In the genomic region with DNA sequence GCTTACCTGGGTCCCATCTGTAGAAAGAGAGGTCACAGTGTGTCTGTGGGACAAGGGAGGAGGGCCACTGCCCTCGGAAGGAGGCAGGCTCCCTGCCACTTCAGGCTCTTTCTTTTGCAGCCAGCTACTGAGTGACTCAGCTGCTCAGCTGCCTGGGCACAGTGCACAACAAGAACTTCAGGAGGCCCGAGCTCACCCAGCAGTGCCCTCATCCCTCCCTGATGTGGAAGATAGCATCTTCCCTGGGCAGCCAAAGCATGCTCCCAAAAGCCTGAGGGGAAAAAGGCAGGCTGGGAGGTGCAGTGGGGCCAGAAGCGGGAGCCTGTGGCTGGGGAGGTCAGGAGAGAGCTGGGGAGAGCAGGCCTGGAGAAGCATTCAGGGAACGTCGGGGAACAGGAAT, we compare ENCODE assay signal across 14 mouse cellular contexts. TPM values are rescaled to one million over a fixed set of nuclear protein-coding genes. Genes with fewer than 3 reads are reported as not detected.
DNase-seq lines count a peak whose midpoint lies in the region; ATAC-seq and TF ChIP-seq lines count a peak whose summit lies in the region.
"Had no signal": no experiment of that assay in that cellular context is flagged by ENCODE, and none has a peak within 500 bp of the region (broad histone marks: within the 10 kb centered on the region; RNA-seq: fewer than 3 reads in every experiment).

No protein-coding gene starts in this region.

- 0 out of 2 replicates have a peak overlapping the region, but pooled peaks have one; percentile 9 for H3K27ac ChIP-seq in forebrain, postnatal 0 days (ENCODE audit: low read depth, low read length)
- no peak overlapping the region for H3K27ac ChIP-seq in forebrain, embryonic 14.5 days (ENCODE audit: low read depth, low read length)
- H3K27ac ChIP-seq in kidney, embryonic 16.5 days (ENCODE audit: low read length), result peak overlapping the region; percentile 81
- 0 out of 2 replicates have a peak overlapping the region, but pooled peaks have one; percentile 23 for H3K27ac ChIP-seq in embryonic facial prominence, embryonic 13.5 days
- H3K27ac ChIP-seq: forebrain, embryonic 13.5 days had no signal

- no peak for DNase-seq in forebrain, postnatal 0 days
- no peak for DNase-seq in forebrain, embryonic 14.5 days (ENCODE audit: low spot score)
- DNase-seq in kidney, postnatal 14 days, result no peak
- peak; percentile 63 for DNase-seq in 3T3-L1 (ENCODE audit: low read depth, low spot score)
- no peak for DNase-seq in urinary bladder, postnatal 10 days (ENCODE audit: low spot score)
- no peak for DNase-seq in B cell, adult 2 months
- DNase-seq: cerebellum, adult 9-11 months; lung, postnatal 10 days; right cerebral cortex, postnatal 25 days had no signal

- no peak for ATAC-seq in forebrain, postnatal 0 days
- no peak for ATAC-seq in forebrain, embryonic 14.5 days
- ATAC-seq in kidney, embryonic 16.5 days (ENCODE audit: low FRiP score, low TSS enrichment), result peak; percentile 54; the same call in 1 of the 2 replicates
- ATAC-seq in embryonic facial prominence, embryonic 13.5 days (ENCODE audit: insufficient number of reproducible peaks, insufficient read depth, low FRiP score, low TSS enrichment, low read depth), result no peak
- ATAC-seq: activated CD4-positive, CD25-positive, alpha-beta regulatory T cell, adult 4 months; forebrain, embryonic 13.5 days had no signal

- WGBS in forebrain, postnatal 0 days, result 66% methylated on average over 5 of the region's 5 CpGs
- 72% methylated on average over 5 of the region's 5 CpGs for WGBS in forebrain, embryonic 14.5 days
- WGBS in kidney, embryonic 16.5 days, result 45% methylated on average over 5 of the region's 5 CpGs
- 35% methylated on average over 5 of the region's 5 CpGs for WGBS in embryonic facial prominence, embryonic 13.5 days

- H3K27me3 ChIP-seq in forebrain, postnatal 0 days (ENCODE audit: insufficient read depth, low read length), result no peaks in the 10 kb centered on the region
- H3K27me3 ChIP-seq in forebrain, embryonic 14.5 days (replicated peaks; ENCODE audit: control insufficient read depth, insufficient read depth, low read length), result no peaks in the 10 kb centered on the region
- no peaks in the 10 kb centered on the region for H3K27me3 ChIP-seq in kidney, embryonic 16.5 days (ENCODE audit: insufficient read depth, low read length)
- H3K27me3 ChIP-seq in embryonic facial prominence, embryonic 13.5 days, result no peaks in the 10 kb centered on the region
- H3K27me3 ChIP-seq: CH12.LX; forebrain, embryonic 13.5 days had no signal

- no peak for TF ChIP-seq CTCF in forebrain, postnatal 0 days (IDR thresholded peaks at IDR 0.05; ENCODE audit: low read depth)

- H3K4me2 ChIP-seq in forebrain, postnatal 0 days (ENCODE audit: low read depth), result no peak overlapping the region
- no peak overlapping the region for H3K4me2 ChIP-seq in forebrain, embryonic 14.5 days (ENCODE audit: low read length)
- H3K4me2 ChIP-seq in kidney, embryonic 16.5 days (replicated peaks; ENCODE audit: low read depth, low read length), result no peak overlapping the region
- H3K4me2 ChIP-seq in embryonic facial prominence, embryonic 13.5 days, result no peak overlapping the region
- H3K4me2 ChIP-seq: forebrain, embryonic 13.5 days had no signal

- H3K4me1 ChIP-seq in forebrain, postnatal 0 days (ENCODE audit: insufficient read depth), result peaks cover 8% of the 10 kb centered on the region
- peaks cover 20% of the 10 kb centered on the region for H3K4me1 ChIP-seq in forebrain, embryonic 14.5 days (ENCODE audit: control insufficient read depth, insufficient read depth, low read length)
- peaks cover 37% of the 10 kb centered on the region for H3K4me1 ChIP-seq in kidney, embryonic 16.5 days (ENCODE audit: insufficient read depth, low read length)
- H3K4me1 ChIP-seq in embryonic facial prominence, embryonic 13.5 days, result peaks cover 39% of the 10 kb centered on the region

- H3K9me3 ChIP-seq in forebrain, postnatal 0 days (ENCODE audit: low read length), result no peaks in the 10 kb centered on the region
- no peaks in the 10 kb centered on the region for H3K9me3 ChIP-seq in forebrain, embryonic 14.5 days (replicated peaks; ENCODE audit: control insufficient read depth, low read length)
- no peaks in the 10 kb centered on the region for H3K9me3 ChIP-seq in kidney, embryonic 16.5 days (ENCODE audit: low read length)
- no peaks in the 10 kb centered on the region for H3K9me3 ChIP-seq in embryonic facial prominence, embryonic 13.5 days
- H3K9me3 ChIP-seq: forebrain, embryonic 13.5 days had no signal

- H3K9ac ChIP-seq in forebrain, postnatal 0 days, result no peak overlapping the region
- no peak overlapping the region for H3K9ac ChIP-seq in forebrain, embryonic 14.5 days (ENCODE audit: low read length)
- H3K9ac ChIP-seq in kidney, embryonic 16.5 days (replicated peaks; ENCODE audit: low read length), result 0 out of 2 replicates have a peak overlapping the region, but pooled peaks have one; percentile 15
- H3K9ac ChIP-seq in embryonic facial prominence, embryonic 13.5 days, result 0 out of 2 replicates have a peak overlapping the region, but pooled peaks have one; percentile 40
- H3K9ac ChIP-seq: forebrain, embryonic 13.5 days had no signal

- no peak overlapping the region for H3K4me3 ChIP-seq in forebrain, postnatal 0 days (ENCODE audit: low read depth, low read length)
- no peak overlapping the region for H3K4me3 ChIP-seq in forebrain, embryonic 14.5 days (ENCODE audit: low read depth, low read length)
- H3K4me3 ChIP-seq in kidney, embryonic 16.5 days (ENCODE audit: low read length), result no peak overlapping the region
- H3K4me3 ChIP-seq in embryonic facial prominence, embryonic 13.5 days, result no peak overlapping the region
- H3K4me3 ChIP-seq: forebrain, embryonic 13.5 days had no signal

- peaks cover 8% of the 10 kb centered on the region for H3K36me3 ChIP-seq in forebrain, postnatal 0 days (ENCODE audit: insufficient read depth)
- H3K36me3 ChIP-seq in forebrain, embryonic 14.5 days (ENCODE audit: control insufficient read depth, insufficient read depth, low read length), result peaks cover 10% of the 10 kb centered on the region
- peaks cover 18% of the 10 kb centered on the region; the same call in 1 of the 2 replicates for H3K36me3 ChIP-seq in kidney, embryonic 16.5 days (ENCODE audit: insufficient read depth, low read length)
- H3K36me3 ChIP-seq in embryonic facial prominence, embryonic 13.5 days, result peaks cover 21% of the 10 kb centered on the region

RNA-seq across cellular contexts. Expression of a gene that starts 29.6 kb away (rescaled TPM):
- total RNA-seq in forebrain, postnatal 0 days (2014; rRNA removed), result 20.7 and 29.4 TPM in 2 replicates
- 16.2 and 21.6 TPM in 2 replicates for polyA plus RNA-seq in forebrain, postnatal 0 days (2015; fragmentation: Nextera tagmentation; extraction: Ambion mirVana)
- 19.5 and 20.0 TPM in 2 replicates for polyA plus RNA-seq in forebrain, embryonic 14.5 days (2014; fragmentation: Nextera tagmentation; extraction: Ambion mirVana)
- polyA plus RNA-seq in kidney, embryonic 16.5 days (2015; fragmentation: Nextera tagmentation; extraction: Ambion mirVana), result 37.3 and 40.0 TPM in 2 replicates
- 32.4 and 37.1 TPM in 2 replicates for polyA plus RNA-seq in embryonic facial prominence, embryonic 13.5 days (2015; fragmentation: Nextera tagmentation; extraction: Ambion mirVana)

RNA-seq across cellular contexts. Expression of a gene that starts 36.4 kb away (rescaled TPM):
- 40.2 and 56.4 TPM in 2 replicates for total RNA-seq in forebrain, postnatal 0 days (2014; rRNA removed)
- 123 and 135 TPM in 2 replicates for polyA plus RNA-seq in forebrain, postnatal 0 days (2015; fragmentation: Nextera tagmentation; extraction: Ambion mirVana)
- 65.4 and 69.1 TPM in 2 replicates for polyA plus RNA-seq in forebrain, embryonic 14.5 days (2014; fragmentation: Nextera tagmentation; extraction: Ambion mirVana)
- polyA plus RNA-seq in kidney, embryonic 16.5 days (2015; fragmentation: Nextera tagmentation; extraction: Ambion mirVana), result 81.7 and 81.9 TPM in 2 replicates
- polyA plus RNA-seq in embryonic facial prominence, embryonic 13.5 days (2015; fragmentation: Nextera tagmentation; extraction: Ambion mirVana), result 34.7 and 41.9 TPM in 2 replicates

RNA-seq across cellular contexts. Expression of a gene that starts 46.9 kb away (rescaled TPM):
- 16.6 and 22.0 TPM in 2 replicates for total RNA-seq in forebrain, postnatal 0 days (2014; rRNA removed)
- 6.5 and 8.7 TPM in 2 replicates for polyA plus RNA-seq in forebrain, postnatal 0 days (2015; fragmentation: Nextera tagmentation; extraction: Ambion mirVana)
- polyA plus RNA-seq in forebrain, embryonic 14.5 days (2014; fragmentation: Nextera tagmentation; extraction: Ambion mirVana), result 4.9 and 6.4 TPM in 2 replicates
- polyA plus RNA-seq in kidney, embryonic 16.5 days (2015; fragmentation: Nextera tagmentation; extraction: Ambion mirVana), result 36.3 and 36.4 TPM in 2 replicates
- 7.1 and 9.3 TPM in 2 replicates for polyA plus RNA-seq in embryonic facial prominence, embryonic 13.5 days (2015; fragmentation: Nextera tagmentation; extraction: Ambion mirVana)
- polyA plus RNA-seq: activated CD4-positive, CD25-positive, alpha-beta regulatory T cell, adult 4 months had no signal

Comparison
In these comparisons a context has a peak if more than half of its experiments do, and no peak if none do; other contexts are left out.
1. H3K9ac ChIP-seq: peak in kidney, embryonic 16.5 days (single experiment) and embryonic facial prominence, embryonic 13.5 days (single experiment); none in forebrain, postnatal 0 days (single experiment) and forebrain, embryonic 14.5 days (single experiment).